Mouse (Mus musculus) thymus, adult 18-20 months (tissue): ENCODE measurements around the gene Kif6.

Experiments used
- DNase-seq, 2 experiments: peaks; one replicate each; pipeline ENCODE4 v3.0.0; 2022; ENCODE audit warnings: mixed read lengths in 2 of 2

The Kif6 gene

GRCm38 (mm10) chr17:49668296-49668695, 53.4 kb downstream of the Kif6 start:
- DNase-seq = no peak

- no peak for DNase-seq
Measured at GRCm38 (mm10) chr17:49671921-49672339, 57.0 kb downstream of the Kif6 start.

- no peak for DNase-seq
Measured at GRCm38 (mm10) chr17:49672421-49672820, 57.5 kb downstream of the Kif6 start.

- no peak for DNase-seq
Measured at GRCm38 (mm10) chr17:49675629-49676028, 60.7 kb downstream of the Kif6 start.

- no peak for DNase-seq
Measured at GRCm38 (mm10) chr17:49681410-49681809, 66.5 kb downstream of the Kif6 start.

- no peak for DNase-seq
Measured at GRCm38 (mm10) chr17:49684146-49684545, 69.2 kb downstream of the Kif6 start.

GRCm38 (mm10) chr17:49690607-49691454, 75.9 kb downstream of the Kif6 start:
- DNase-seq = no peak

- no peak for DNase-seq
Measured at GRCm38 (mm10) chr17:49691455-49691805, 76.5 kb downstream of the Kif6 start.

- no peak for DNase-seq
Measured at GRCm38 (mm10) chr17:49693206-49693605, 78.3 kb downstream of the Kif6 start.

- no peak for DNase-seq
Measured at GRCm38 (mm10) chr17:49697220-49697619, 82.3 kb downstream of the Kif6 start.

GRCm38 (mm10) chr17:49703492-49704249, 88.7 kb downstream of the Kif6 start:
- DNase-seq = no peak

- DNase-seq = no peak
Measured at GRCm38 (mm10) chr17:49709192-49709591, 94.3 kb downstream of the Kif6 start.

- DNase-seq = no peak
Measured at GRCm38 (mm10) chr17:49710101-49710630, 95.2 kb downstream of the Kif6 start.

- DNase-seq = no peak
Measured at GRCm38 (mm10) chr17:49726206-49726605, 111.3 kb downstream of the Kif6 start.

- DNase-seq = no peak
Measured at GRCm38 (mm10) chr17:49726976-49727375, 112.0 kb downstream of the Kif6 start.

- no peak for DNase-seq
Measured at GRCm38 (mm10) chr17:49727428-49728045, 112.6 kb downstream of the Kif6 start.

- DNase-seq = no peak
Measured at GRCm38 (mm10) chr17:49729856-49730255, 114.9 kb downstream of the Kif6 start.

- no peak for DNase-seq
Measured at GRCm38 (mm10) chr17:49732706-49733105, 117.8 kb downstream of the Kif6 start.

- DNase-seq = no peak
Measured at GRCm38 (mm10) chr17:49734079-49734478, 119.1 kb downstream of the Kif6 start.

- no peak for DNase-seq
Measured at GRCm38 (mm10) chr17:49734776-49735175, 119.8 kb downstream of the Kif6 start.

- DNase-seq = no peak
Measured at GRCm38 (mm10) chr17:49736364-49736763, 121.4 kb downstream of the Kif6 start.

- no peak for DNase-seq
Measured at GRCm38 (mm10) chr17:49737217-49737774, 122.4 kb downstream of the Kif6 start.

- no peak for DNase-seq
Measured at GRCm38 (mm10) chr17:49738351-49738750, 123.4 kb downstream of the Kif6 start.
